8 mouse cellular contexts compared by ENCODE assay signal in genomic region chr3:89270891-89271290, GRCm38 (mm10). TPM values are rescaled to one million over a fixed set of nuclear protein-coding genes. Genes with fewer than 3 reads are reported as not detected.
DNase-seq lines count a peak whose midpoint lies in the region; TF ChIP-seq lines count a peak whose summit lies in the region.

No protein-coding gene starts in this region.

- TF ChIP-seq POLR2A in lung, adult 2 months (IDR thresholded peaks at IDR 0.05; ENCODE audit: borderline replicate concordance, extremely low read depth, low read depth, low read length) = no peak

- H3K4me3 ChIP-seq in lung, adult 2 months (replicated peaks; ENCODE audit: extremely low read depth, low read depth, low read length) = no peak overlapping the region

- DNase-seq in thymus, postnatal 14 days = peak; percentile 23
- DNase-seq in thymus, postnatal 36 days = no peak
- peak; percentile 71 to 80 for DNase-seq in cerebellum, postnatal 25 days
- DNase-seq in heart, adult 9 months (ENCODE audit: low spot score in 2 of 2) = peak; percentile 64
- peak; percentile 52 for DNase-seq in kidney, postnatal 10 days
- peak; percentile 53 for DNase-seq in lung, adult 2 months
- DNase-seq in right cerebral cortex, postnatal 36 days (ENCODE audit: low spot score in 2 of 2) = peak; percentile 73 to 76
- no peak for DNase-seq in embryo, embryonic 9.5 days (ENCODE audit: extremely low spot score)

- H3K4me1 ChIP-seq in lung, adult 2 months (ENCODE audit: control insufficient read depth, insufficient read depth, low read length) = peaks cover 19% of the 10 kb centered on the region

- TF ChIP-seq CTCF in lung, adult 2 months (IDR thresholded peaks at IDR 0.05; ENCODE audit: insufficient read depth, low read length) = no peak

- WGBS in lung, adult 2 months = 29% methylated on average over 6 of the region's 6 CpGs

RNA-seq across cellular contexts. Expression of gene Slc50a1, which starts 0.5 kb away (rescaled TPM):
- polyA plus RNA-seq in lung, adult 2 months (2012; rRNA removed) = 228 and 297 TPM in 2 replicates

RNA-seq across cellular contexts. Expression of gene Efna1, which starts 10.1 kb away (rescaled TPM):
- 132 and 134 TPM in 2 replicates for polyA plus RNA-seq in lung, adult 2 months (2012; rRNA removed)

RNA-seq across cellular contexts. Expression of gene Dpm3, which starts 11.7 kb away (rescaled TPM):
- polyA plus RNA-seq in lung, adult 2 months (2012; rRNA removed) = 411 and 476 TPM in 2 replicates

RNA-seq across cellular contexts. Expression of gene Trim46, which starts 24.8 kb away (rescaled TPM):
- 11.0 and 11.8 TPM in 2 replicates for polyA plus RNA-seq in lung, adult 2 months (2012; rRNA removed)

RNA-seq across cellular contexts. Expression of gene Krtcap2, which starts 25.1 kb away (rescaled TPM):
- polyA plus RNA-seq in lung, adult 2 months (2012; rRNA removed) = 189 and 252 TPM in 2 replicates

Comparison
In these comparisons a context has a peak if more than half of its experiments do, and no peak if none do; other contexts are left out.
1. DNase-seq: peak in thymus, postnatal 14 days (single experiment), cerebellum, postnatal 25 days (2 of 2), heart, adult 9 months (2 of 2), kidney, postnatal 10 days (single experiment), lung, adult 2 months (single experiment) and right cerebral cortex, postnatal 36 days (2 of 2); none in thymus, postnatal 36 days (0 of 2) and embryo, embryonic 9.5 days (single experiment).